Mouse (Mus musculus): ENCODE measurements around the gene Acad12. TPM values are rescaled to one million over a fixed set of nuclear protein-coding genes. Genes with fewer than 3 reads are reported as not detected.

Acad12 gene
- polyA plus RNA-seq, 1 experiment from 2014 or later, result 1.2 TPM

- no peak overlapping the region for H3K27ac ChIP-seq (replicated peaks; ENCODE audit: low read depth, low read length)
- no peaks in the 10 kb centered on the region for H3K27me3 ChIP-seq (ENCODE audit: control insufficient read depth, insufficient read depth, low read length)
- H3K9me3 ChIP-seq (ENCODE audit: control insufficient read depth, low read length), result no peaks in the 10 kb centered on the region
- H3K4me3 ChIP-seq (replicated peaks; ENCODE audit: low read depth, low read length), result no peak overlapping the region
- ATAC-seq (ENCODE audit: low FRiP score, low TSS enrichment) (no peak), DNase-seq (no peak)
- H3K4me1 ChIP-seq (ENCODE audit: control insufficient read depth, insufficient read depth, low read length), result no peaks in the 10 kb centered on the region
- H3K36me3 ChIP-seq (ENCODE audit: control insufficient read depth, insufficient read depth, low read length), result peaks cover 8% of the 10 kb centered on the region; the same call in 1 of the 2 replicates
- no peak overlapping the region for H3K4me2 ChIP-seq (ENCODE audit: low read length)
- WGBS, result 95% methylated on average over 8 of the region's 8 CpGs
- H3K9ac ChIP-seq (replicated peaks; ENCODE audit: low read length), result no peak overlapping the region
These were observed 36.8 kb downstream of the Acad12 start for GRCm38 (mm10) chr5:121581945-121582344.

- peaks cover 25% of the 10 kb centered on the region for H3K36me3 ChIP-seq (ENCODE audit: control insufficient read depth, insufficient read depth, low read length)
These were observed 41.7 kb downstream of the Acad12 start for GRCm38 (mm10) chr5:121576927-121577488.

GRCm38 (mm10) chr5:121575867-121576266 is 42.9 kb downstream of the Acad12 start:
- no peak overlapping the region for H3K27ac ChIP-seq (replicated peaks; ENCODE audit: low read depth, low read length)
- no peaks in the 10 kb centered on the region for H3K9me3 ChIP-seq (ENCODE audit: control insufficient read depth, low read length)
- no peak overlapping the region for H3K4me3 ChIP-seq (replicated peaks; ENCODE audit: low read depth, low read length)
- ATAC-seq (ENCODE audit: low FRiP score, low TSS enrichment) (no peak), DNase-seq (no peak)
- H3K36me3 ChIP-seq (ENCODE audit: control insufficient read depth, insufficient read depth, low read length), result peaks cover 28% of the 10 kb centered on the region
- WGBS, result 96% methylated on average over 11 of the region's 11 CpGs
- no peaks in the 10 kb centered on the region for H3K27me3 ChIP-seq (ENCODE audit: control insufficient read depth, insufficient read depth, low read length)
- no peak overlapping the region for H3K9ac ChIP-seq (replicated peaks; ENCODE audit: low read length)
- H3K4me1 ChIP-seq (ENCODE audit: control insufficient read depth, insufficient read depth, low read length), result no peaks in the 10 kb centered on the region
- no peak overlapping the region for H3K4me2 ChIP-seq (ENCODE audit: low read length)

More at GRCm38 (mm10) chr5:121576927-121577488, 41.7 kb downstream of the Acad12 start:
- Histone ChIP-seq H3K9me3 (ENCODE audit: control insufficient read depth, low read length) (no peaks in the 10 kb centered on the region), H3K4me3 (replicated peaks; ENCODE audit: low read depth, low read length) (no peak overlapping the region), H3K4me2 (ENCODE audit: low read length) (no peak overlapping the region), H3K9ac (replicated peaks; ENCODE audit: low read length) (no peak overlapping the region), H3K4me1 (ENCODE audit: control insufficient read depth, insufficient read depth, low read length) (no peaks in the 10 kb centered on the region), H3K27ac (replicated peaks; ENCODE audit: low read depth, low read length) (no peak overlapping the region), H3K27me3 (ENCODE audit: control insufficient read depth, insufficient read depth, low read length) (no peaks in the 10 kb centered on the region)
- 94% methylated on average over 11 of the region's 11 CpGs for WGBS
- DNase-seq, result no peak
- no peak for ATAC-seq (ENCODE audit: low FRiP score, low TSS enrichment)

- 92% methylated on average over 13 of the region's 13 CpGs for WGBS
- Histone ChIP-seq H3K9ac (replicated peaks; ENCODE audit: low read length) (no peak overlapping the region), H3K9me3 (ENCODE audit: control insufficient read depth, low read length) (no peaks in the 10 kb centered on the region), H3K4me3 (replicated peaks; ENCODE audit: low read depth, low read length) (no peak overlapping the region), H3K4me1 (ENCODE audit: control insufficient read depth, insufficient read depth, low read length) (no peaks in the 10 kb centered on the region), H3K27me3 (ENCODE audit: control insufficient read depth, insufficient read depth, low read length) (no peaks in the 10 kb centered on the region), H3K27ac (replicated peaks; ENCODE audit: low read depth, low read length) (no peak overlapping the region), H3K4me2 (ENCODE audit: low read length) (no peak overlapping the region), H3K36me3 (ENCODE audit: control insufficient read depth, insufficient read depth, low read length) (peaks cover 25% of the 10 kb centered on the region)
- ATAC-seq (ENCODE audit: low FRiP score, low TSS enrichment) (no peak), DNase-seq (no peak)
These were observed 44.6 kb downstream of the Acad12 start for GRCm38 (mm10) chr5:121574145-121574544.

GRCm38 (mm10) chr5:121570787-121571186 is 48.0 kb downstream of the Acad12 start:
- Histone ChIP-seq H3K36me3 (ENCODE audit: control insufficient read depth, insufficient read depth, low read length) (peaks cover 24% of the 10 kb centered on the region; the same call in 1 of the 2 replicates), H3K27ac (replicated peaks; ENCODE audit: low read depth, low read length) (no peak overlapping the region), H3K4me1 (ENCODE audit: control insufficient read depth, insufficient read depth, low read length) (no peaks in the 10 kb centered on the region), H3K9ac (replicated peaks; ENCODE audit: low read length) (no peak overlapping the region), H3K4me2 (ENCODE audit: low read length) (no peak overlapping the region), H3K9me3 (ENCODE audit: control insufficient read depth, low read length) (no peaks in the 10 kb centered on the region), H3K4me3 (replicated peaks; ENCODE audit: low read depth, low read length) (no peak overlapping the region), H3K27me3 (ENCODE audit: control insufficient read depth, insufficient read depth, low read length) (no peaks in the 10 kb centered on the region)
- DNase-seq (no peak), ATAC-seq (ENCODE audit: low FRiP score, low TSS enrichment) (no peak)
- WGBS, result 81% methylated on average over 1 of the region's 1 CpGs

GRCm38 (mm10) chr5:121569881-121570420 is 48.8 kb downstream of the Acad12 start:
- Histone ChIP-seq H3K27ac (replicated peaks; ENCODE audit: low read depth, low read length) (no peak overlapping the region), H3K4me2 (ENCODE audit: low read length) (no peak overlapping the region), H3K9ac (replicated peaks; ENCODE audit: low read length) (no peak overlapping the region), H3K4me3 (replicated peaks; ENCODE audit: low read depth, low read length) (no peak overlapping the region), H3K4me1 (ENCODE audit: control insufficient read depth, insufficient read depth, low read length) (no peaks in the 10 kb centered on the region), H3K27me3 (ENCODE audit: control insufficient read depth, insufficient read depth, low read length) (no peaks in the 10 kb centered on the region), H3K9me3 (ENCODE audit: control insufficient read depth, low read length) (no peaks in the 10 kb centered on the region), H3K36me3 (ENCODE audit: control insufficient read depth, insufficient read depth, low read length) (peaks cover 19% of the 10 kb centered on the region; the same call in 1 of the 2 replicates)
- WGBS, result 76% methylated on average over 8 of the region's 9 CpGs
- DNase-seq (peak; percentile 36), ATAC-seq (ENCODE audit: low FRiP score, low TSS enrichment) (no peak)

- H3K9me3 ChIP-seq (ENCODE audit: control insufficient read depth, low read length), result no peaks in the 10 kb centered on the region
- ATAC-seq (ENCODE audit: low FRiP score, low TSS enrichment), result no peak
- no peak overlapping the region for H3K27ac ChIP-seq (replicated peaks; ENCODE audit: low read depth, low read length)
- H3K27me3 ChIP-seq (ENCODE audit: control insufficient read depth, insufficient read depth, low read length), result no peaks in the 10 kb centered on the region
- no peak overlapping the region for H3K4me2 ChIP-seq (ENCODE audit: low read length)
- H3K4me1 ChIP-seq (ENCODE audit: control insufficient read depth, insufficient read depth, low read length), result no peaks in the 10 kb centered on the region
- WGBS, result 90% methylated on average over 16 of the region's 16 CpGs
- H3K36me3 ChIP-seq (ENCODE audit: control insufficient read depth, insufficient read depth, low read length), result peaks cover 6% of the 10 kb centered on the region; the same call in 1 of the 2 replicates
- no peak overlapping the region for H3K4me3 ChIP-seq (replicated peaks; ENCODE audit: low read depth, low read length)
- no peak for DNase-seq
- no peak overlapping the region for H3K9ac ChIP-seq (replicated peaks; ENCODE audit: low read length)
These were observed 52.6 kb downstream of the Acad12 start for GRCm38 (mm10) chr5:121566035-121566681.

GRCm38 (mm10) chr5:121564468-121564895 is 54.3 kb downstream of the Acad12 start:
- Histone ChIP-seq H3K27ac (replicated peaks; ENCODE audit: low read depth, low read length) (no peak overlapping the region), H3K9me3 (ENCODE audit: control insufficient read depth, low read length) (no peaks in the 10 kb centered on the region), H3K27me3 (ENCODE audit: control insufficient read depth, insufficient read depth, low read length) (no peaks in the 10 kb centered on the region), H3K4me1 (ENCODE audit: control insufficient read depth, insufficient read depth, low read length) (no peaks in the 10 kb centered on the region), H3K4me3 (replicated peaks; ENCODE audit: low read depth, low read length) (no peak overlapping the region), H3K36me3 (ENCODE audit: control insufficient read depth, insufficient read depth, low read length) (peaks cover 3% of the 10 kb centered on the region; the same call in 1 of the 2 replicates), H3K4me2 (ENCODE audit: low read length) (peak overlapping the region; percentile 30), H3K9ac (replicated peaks; ENCODE audit: low read length) (no peak overlapping the region)
- DNase-seq (peak; percentile 89), ATAC-seq (ENCODE audit: low FRiP score, low TSS enrichment) (no peak)
- 9% methylated on average over 11 of the region's 11 CpGs for WGBS

GRCm38 (mm10) chr5:121562436-121562835 is 56.3 kb downstream of the Acad12 start:
- Histone ChIP-seq H3K4me3 (replicated peaks; ENCODE audit: low read depth, low read length) (no peak overlapping the region), H3K27ac (replicated peaks; ENCODE audit: low read depth, low read length) (no peak overlapping the region), H3K36me3 (ENCODE audit: control insufficient read depth, insufficient read depth, low read length) (no peaks in the 10 kb centered on the region), H3K9me3 (ENCODE audit: control insufficient read depth, low read length) (no peaks in the 10 kb centered on the region), H3K4me1 (ENCODE audit: control insufficient read depth, insufficient read depth, low read length) (no peaks in the 10 kb centered on the region), H3K27me3 (ENCODE audit: control insufficient read depth, insufficient read depth, low read length) (no peaks in the 10 kb centered on the region), H3K9ac (replicated peaks; ENCODE audit: low read length) (no peak overlapping the region), H3K4me2 (ENCODE audit: low read length) (no peak overlapping the region)
- WGBS, result 84% methylated on average over 3 of the region's 3 CpGs
- DNase-seq (no peak), ATAC-seq (ENCODE audit: low FRiP score, low TSS enrichment) (no peak)
